Mouse (Mus musculus) embryonic fibroblast, embryonic 13.5 days (primary cell): ENCODE measurements around the gene Ap3b1.

Experiments
- CTCF ChIP-seq: IDR thresholded peaks from 2 replicates; pipeline ENCODE4 v1.5.1; 2011; ENCODE audit warnings: mild to moderate bottlenecking, control low read depth, low read length, moderate library complexity, borderline replicate concordance; ENCODE audit not compliant: insufficient read depth
- POLR2A ChIP-seq: IDR thresholded peaks from 2 replicates; pipeline ENCODE4 v1.6.1; 2011; ENCODE audit warnings: low read depth, mild to moderate bottlenecking, control low read depth, low read length, moderate library complexity

- no peak for TF ChIP-seq CTCF
- no peak for TF ChIP-seq POLR2A
Observed at GRCm38 (mm10) chr13:94563836-94564235, 205.1 kb downstream of the Ap3b1 start.
